Mouse (Mus musculus) liver, adult (tissue): ENCODE results near the gene Hcn4.

Experiments used
- GATA4 ChIP-seq: IDR thresholded peaks from 2 replicates; pipeline ENCODE4 v1.6.1; 2014; ENCODE audit warnings: mild to moderate bottlenecking, low read length; ENCODE audit not compliant: insufficient replicate concordance

Hcn4 gene

GRCm38 (mm10) chr9:58889782-58890448, 66.7 kb downstream of the Hcn4 start:
- TF ChIP-seq GATA4, result no peak

- no peak for TF ChIP-seq GATA4
Measured at GRCm38 (mm10) chr9:58890893-58891292, 67.7 kb downstream of the Hcn4 start.

DNA sequence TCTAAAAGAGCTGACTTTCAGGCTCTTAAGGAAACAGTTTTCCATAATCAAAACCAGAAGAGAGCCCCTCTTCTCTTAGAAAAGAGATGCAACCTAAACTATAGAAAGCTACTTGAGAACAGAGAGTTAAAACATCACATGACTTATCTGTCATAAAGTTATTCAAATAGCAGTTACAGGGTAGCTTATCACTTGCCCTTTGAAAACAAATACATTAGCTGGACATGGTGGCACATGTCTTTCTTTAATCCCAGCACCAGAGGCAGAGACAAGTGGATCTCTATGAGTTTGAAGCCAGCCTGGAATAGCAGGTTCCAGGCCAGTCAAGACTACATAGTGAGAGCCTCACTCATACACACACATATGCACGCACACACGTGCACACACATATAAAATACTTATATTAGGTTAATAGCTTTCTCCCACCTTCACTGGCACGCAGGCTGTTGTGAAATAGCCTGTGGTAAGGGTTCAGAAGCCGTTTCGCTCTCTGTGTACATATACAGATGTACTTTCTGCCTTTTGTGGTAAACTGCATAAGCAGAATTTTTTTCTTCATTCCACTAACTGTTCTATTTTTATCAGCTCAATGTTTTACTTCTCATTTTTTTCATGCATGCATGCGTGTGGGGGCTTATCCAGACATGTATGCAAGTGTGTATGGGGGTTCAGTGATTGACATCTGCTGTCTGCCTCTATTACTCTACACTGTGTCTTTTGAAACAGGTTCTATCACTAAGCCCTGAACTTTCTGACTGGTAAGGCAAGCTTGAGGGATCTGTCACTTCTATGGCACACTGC, 68.8 kb downstream of the Hcn4 start:
- TF ChIP-seq GATA4, result no peak

- no peak for TF ChIP-seq GATA4
Measured at GRCm38 (mm10) chr9:58899602-58900001, 76.4 kb downstream of the Hcn4 start.

DNA sequence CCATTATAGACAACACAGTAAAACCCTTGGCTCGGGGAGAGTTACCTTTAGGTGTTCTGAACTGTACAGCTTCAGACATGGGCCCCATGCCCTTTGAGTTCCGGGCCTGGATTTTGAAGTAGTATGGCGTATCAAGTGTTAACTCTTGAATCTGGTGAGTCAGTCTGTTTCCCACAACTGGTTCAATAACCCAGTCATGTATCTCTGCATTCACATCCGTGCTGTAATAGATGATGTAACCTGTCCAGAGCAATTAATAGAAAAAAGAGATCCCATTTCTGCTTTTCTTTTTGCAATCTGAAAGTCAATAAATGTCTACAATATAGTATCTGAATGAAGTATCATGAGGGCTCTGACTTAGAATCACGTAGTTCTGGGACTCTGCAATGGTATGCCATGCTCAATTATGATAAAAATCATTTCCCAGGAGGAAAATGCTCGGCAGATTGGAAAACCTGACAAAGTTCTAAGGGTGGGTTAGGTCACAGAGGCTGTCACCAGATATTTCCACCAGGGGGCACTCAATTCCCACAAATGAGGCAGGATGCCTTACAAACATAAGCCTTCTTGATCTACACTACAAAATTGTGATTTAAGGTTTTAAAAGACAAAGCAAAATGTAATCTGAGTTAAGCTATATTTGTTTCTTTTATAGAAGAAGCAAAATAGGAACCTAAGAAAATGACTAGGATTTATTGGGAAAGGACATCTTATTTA, 79.8 kb downstream of the Hcn4 start:
- no peak for TF ChIP-seq GATA4
